Mouse (Mus musculus) c-Kit-positive CD71-positive TER-119-negative erythroid progenitor cells, embryonic 14.5 days (primary cell): ENCODE measurements around the gene Secisbp2l.

ENCODE experiments used
- DNase-seq: peaks from one replicate; pipeline ENCODE4 v3.0.0-alpha.2; 2013; ENCODE audit warnings: low read depth

Gene Secisbp2l

GRCm38 (mm10) chr2:125783868-125784267 lies 1.2 kb upstream of the Secisbp2l start:
- DNase-seq, result no peak

- DNase-seq, result no peak
Observed at GRCm38 (mm10) chr2:125781978-125782718, 522 bp downstream of the Secisbp2l start.

GRCm38 (mm10) chr2:125781006-125781405 lies 1.7 kb downstream of the Secisbp2l start:
- no peak for DNase-seq

GRCm38 (mm10) chr2:125778380-125778779 lies 4.3 kb downstream of the Secisbp2l start:
- no peak for DNase-seq

- DNase-seq, result no peak
Observed at GRCm38 (mm10) chr2:125777018-125777417, 5.7 kb downstream of the Secisbp2l start.

- DNase-seq, result no peak
Observed at GRCm38 (mm10) chr2:125775661-125776060, 7.0 kb downstream of the Secisbp2l start.

GRCm38 (mm10) chr2:125774846-125775245 lies 7.8 kb downstream of the Secisbp2l start:
- no peak for DNase-seq

GRCm38 (mm10) chr2:125765029-125765428 lies 17.6 kb downstream of the Secisbp2l start:
- no peak for DNase-seq

GRCm38 (mm10) chr2:125764531-125764930 lies 18.1 kb downstream of the Secisbp2l start:
- no peak for DNase-seq

GRCm38 (mm10) chr2:125749330-125749729 lies 33.3 kb downstream of the Secisbp2l start:
- no peak for DNase-seq

GRCm38 (mm10) chr2:125739338-125739737 lies 43.3 kb downstream of the Secisbp2l start:
- no peak for DNase-seq

GRCm38 (mm10) chr2:125738718-125739117 lies 44.0 kb downstream of the Secisbp2l start:
- DNase-seq, result no peak

- peak; percentile 21 for DNase-seq
Observed at GRCm38 (mm10) chr2:125736025-125736343, 46.7 kb downstream of the Secisbp2l start.

- no peak for DNase-seq
Observed at GRCm38 (mm10) chr2:125735333-125736024, 47.2 kb downstream of the Secisbp2l start.

- no peak for DNase-seq
Observed at GRCm38 (mm10) chr2:125734741-125735140, 47.9 kb downstream of the Secisbp2l start.

GRCm38 (mm10) chr2:125731763-125732560 lies 50.7 kb downstream of the Secisbp2l start:
- peak; percentile 63 for DNase-seq

GRCm38 (mm10) chr2:125724546-125725114 lies 58.0 kb downstream of the Secisbp2l start:
- DNase-seq, result no peak

- no peak for DNase-seq
Observed at GRCm38 (mm10) chr2:125724086-125724430, 58.6 kb downstream of the Secisbp2l start, which contains the start of gene Shc4. TSS of gene Shc4 (minus strand) at chr2:125724148.

GRCm38 (mm10) chr2:125723408-125724085 lies 59.1 kb downstream of the Secisbp2l start:
- DNase-seq, result no peak

- DNase-seq, result no peak
Observed at GRCm38 (mm10) chr2:125723086-125723407, 59.6 kb downstream of the Secisbp2l start.

GRCm38 (mm10) chr2:125716599-125716998 lies 66.1 kb downstream of the Secisbp2l start:
- DNase-seq, result no peak

- DNase-seq, result no peak
Observed at GRCm38 (mm10) chr2:125706510-125706921, 76.2 kb downstream of the Secisbp2l start.
